ENCODE assay signal across 8 mouse cellular contexts in genomic region chr12:19387706-19388105, GRCm38 (mm10).
DNase-seq lines count a peak whose midpoint lies in the region; ATAC-seq lines count a peak whose summit lies in the region.
"Not testable (repeated sequence)": the region's sequence is repeated elsewhere in the genome, so short reads cannot be mapped to it uniquely, and the experiment has no call there.

No protein-coding gene starts in this region.

- peak; percentile 76 for DNase-seq in adrenal gland, adult 2 months
- peak; percentile 9 for DNase-seq in kidney, adult 18-20 months
- DNase-seq in left cerebral cortex, postnatal 10 days (ENCODE audit: extremely low spot score in 1 of 2, low spot score in 2 of 2) = peak; percentile 3 to 31
- peak; percentile 22 for DNase-seq in lung, postnatal 14 days
- peak; percentile 14 for DNase-seq in right cerebral cortex, adult 18-20 months
- DNase-seq in urinary bladder, adult 2 months (ENCODE audit: low spot score) = peak; percentile 32

- H3K27me3 ChIP-seq in forebrain, embryonic 12.5 days; heart, embryonic 12.5 days (replicated peaks): not testable (repeated sequence)

- not testable (repeated sequence) for ATAC-seq in forebrain, embryonic 12.5 days (ENCODE audit: low FRiP score); heart, embryonic 12.5 days (ENCODE audit: insufficient number of reproducible peaks, low FRiP score)

- H3K4me3 ChIP-seq in forebrain, embryonic 12.5 days (replicated peaks) = peak overlapping the region; percentile 39
- peak overlapping the region; percentile 52 for H3K4me3 ChIP-seq in heart, embryonic 12.5 days

- H3K9me3 ChIP-seq in forebrain, embryonic 12.5 days; heart, embryonic 12.5 days (replicated peaks): not testable (repeated sequence)

- H3K4me2 ChIP-seq in forebrain, embryonic 12.5 days = peak overlapping the region; percentile 17; the same call in 1 of the 2 replicates
- H3K4me2 ChIP-seq in heart, embryonic 12.5 days = peak overlapping the region; percentile 46

- 2% methylated on average over 46 of the region's 53 CpGs for WGBS in forebrain, embryonic 12.5 days
- WGBS in heart, embryonic 12.5 days = 1% methylated on average over 26 of the region's 53 CpGs

- intact Hi-C loops in left cerebral cortex, postnatal 10 days (cut with DNase I) = not testable (repeated sequence)

- not testable (repeated sequence) for H3K36me3 ChIP-seq in forebrain, embryonic 12.5 days (replicated peaks); heart, embryonic 12.5 days

- H3K9ac ChIP-seq in forebrain, embryonic 12.5 days = not testable (repeated sequence)
- H3K9ac ChIP-seq in heart, embryonic 12.5 days = peak overlapping the region; percentile 24; the same call in 1 of the 2 replicates

- not testable (repeated sequence) for H3K4me1 ChIP-seq in forebrain, embryonic 12.5 days; heart, embryonic 12.5 days (replicated peaks)

- H3K27ac ChIP-seq in forebrain, embryonic 12.5 days; heart, embryonic 12.5 days (ENCODE audit: poor library complexity, severe bottlenecking): not testable (repeated sequence)

Comparison
In these comparisons a context has a peak if more than half of its experiments do, and no peak if none do; other contexts are left out.
1. DNase-seq: peak in every context shown above with its lines; median percentile 76 in adrenal gland, adult 2 months; 32 in urinary bladder, adult 2 months; 22 in lung, postnatal 14 days; 17 in left cerebral cortex, postnatal 10 days; 14 in right cerebral cortex, adult 18-20 months; 9 in kidney, adult 18-20 months.